Mouse (Mus musculus) ES-E14 (cell line): Measurements from ENCODE around the gene Snrnp35.

Experiments
- CHD2 ChIP-seq: IDR thresholded peaks from 2 replicates; pipeline ENCODE4 v1.6.1; 2014; ENCODE audit warnings: mild to moderate bottlenecking, low read depth, low read length, inconsistent platforms
- HCFC1 ChIP-seq: IDR thresholded peaks from 2 replicates; pipeline ENCODE4 v1.6.1; 2012; ENCODE audit warnings: low read length, inconsistent platforms, borderline replicate concordance; ENCODE audit not compliant: insufficient read depth
- MAFK ChIP-seq: IDR thresholded peaks from 2 replicates; pipeline ENCODE4 v1.6.1; 2014; ENCODE audit warnings: mild to moderate bottlenecking, low read depth, low read length, inconsistent platforms; ENCODE audit not compliant: insufficient read depth
- ZC3H11A ChIP-seq: IDR thresholded peaks from 2 replicates; pipeline ENCODE4 v1.6.1; 2012; ENCODE audit warnings: low read depth, mild to moderate bottlenecking, inconsistent platforms, low read length, borderline replicate concordance

- TF ChIP-seq HCFC1 (no peak), ZC3H11A (no peak), MAFK (0 out of 2 replicates have a peak, but pooled peaks have one; percentile 3), CHD2 (no peak)
Observed at GRCm38 (mm10) chr5:124440094-124440701, 42.7 kb upstream of the Snrnp35 start.
